Mouse (Mus musculus): ENCODE data around the gene 5730596B20Rik. TPM values are rescaled to one million over a fixed set of nuclear protein-coding genes. Genes with fewer than 3 reads are reported as not detected.

The 5730596B20Rik gene
- total RNA-seq, 2 experiments from 2014 or later: not detected

- DNase-seq (ENCODE audit: low spot score): no peak
Measured at GRCm38 (mm10) chr6:52223939-52224760, 46.9 kb downstream of the 5730596B20Rik start.

GRCm38 (mm10) chr6:52224895-52225611, 47.8 kb downstream of the 5730596B20Rik start:
- no peak for DNase-seq (ENCODE audit: low spot score)

- DNase-seq (ENCODE audit: low spot score): peak; percentile 86
Measured at GRCm38 (mm10) chr6:52225612-52226568, 48.6 kb downstream of the 5730596B20Rik start.

DNA sequence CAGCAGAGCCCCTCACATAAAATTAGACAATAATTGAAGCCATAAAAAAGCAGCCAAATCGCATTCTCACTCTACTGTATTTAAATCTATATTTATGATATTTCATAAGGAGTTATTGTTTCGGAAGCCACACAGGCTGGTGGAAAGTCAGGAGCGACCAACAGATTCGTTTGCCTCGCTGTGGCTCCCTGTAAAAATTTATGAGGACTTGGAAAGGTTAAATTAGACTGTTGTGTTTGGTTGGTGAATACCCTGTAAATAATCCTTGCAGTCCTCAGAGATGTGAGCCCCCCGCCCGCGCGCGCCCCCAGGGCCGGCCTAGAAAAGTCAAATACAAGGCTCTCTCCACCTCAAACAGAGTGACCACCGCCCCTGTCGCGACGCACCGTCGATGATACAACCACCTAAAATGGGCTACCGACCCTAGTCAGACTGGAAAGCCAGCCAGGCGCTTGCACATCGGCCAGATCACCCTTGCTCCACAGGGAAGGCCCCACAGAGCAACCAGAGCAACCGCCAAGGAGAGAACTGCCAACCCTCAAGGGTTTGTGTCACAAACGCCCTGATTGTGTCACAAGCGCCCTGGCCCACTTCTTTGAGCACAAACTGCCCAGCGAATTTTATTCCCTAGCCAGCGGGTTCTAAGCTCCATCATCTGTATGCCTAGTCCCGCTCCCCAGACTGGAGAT, 49.4 kb downstream of the 5730596B20Rik start:
- no peak for DNase-seq (ENCODE audit: low spot score)

DNA sequence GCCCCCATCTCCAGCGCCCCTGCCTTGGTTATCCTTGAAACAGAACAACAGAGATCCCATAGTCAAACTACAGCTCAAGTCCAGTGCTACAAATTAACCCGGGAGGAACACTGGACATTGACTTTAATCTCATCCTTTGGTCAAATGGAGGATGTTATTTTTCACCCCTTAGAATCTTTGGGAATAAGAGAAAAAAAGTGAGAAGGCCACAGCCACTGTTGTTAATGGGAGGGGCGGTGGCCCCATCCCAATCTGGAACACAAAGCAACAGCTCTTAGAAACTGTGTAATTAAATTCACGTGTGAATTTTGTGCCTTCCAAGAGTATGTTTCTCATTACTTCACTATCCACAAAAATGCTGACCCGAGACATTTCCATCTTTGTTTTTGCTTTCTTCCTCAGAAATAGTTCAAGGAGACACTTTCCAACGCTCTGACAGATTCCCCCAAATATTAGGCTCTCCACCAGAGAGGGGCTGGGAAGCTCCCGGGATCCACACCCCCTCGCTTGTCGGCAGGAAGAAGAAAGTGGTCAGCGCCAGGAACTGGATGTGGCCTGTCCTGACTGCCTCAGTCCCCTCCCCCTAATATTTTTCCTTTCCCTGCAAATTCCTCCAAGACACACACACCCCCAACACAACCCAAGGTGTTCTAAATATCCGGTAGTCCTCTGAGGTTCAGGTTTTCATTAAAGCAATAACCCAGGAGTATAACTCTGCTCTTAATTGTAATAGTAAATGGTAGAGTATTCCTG, 50.3 kb downstream of the 5730596B20Rik start:
- DNase-seq (ENCODE audit: low spot score): no peak

- no peak for DNase-seq (ENCODE audit: low spot score)
Measured at GRCm38 (mm10) chr6:52228475-52229465, 51.5 kb downstream of the 5730596B20Rik start.

DNA sequence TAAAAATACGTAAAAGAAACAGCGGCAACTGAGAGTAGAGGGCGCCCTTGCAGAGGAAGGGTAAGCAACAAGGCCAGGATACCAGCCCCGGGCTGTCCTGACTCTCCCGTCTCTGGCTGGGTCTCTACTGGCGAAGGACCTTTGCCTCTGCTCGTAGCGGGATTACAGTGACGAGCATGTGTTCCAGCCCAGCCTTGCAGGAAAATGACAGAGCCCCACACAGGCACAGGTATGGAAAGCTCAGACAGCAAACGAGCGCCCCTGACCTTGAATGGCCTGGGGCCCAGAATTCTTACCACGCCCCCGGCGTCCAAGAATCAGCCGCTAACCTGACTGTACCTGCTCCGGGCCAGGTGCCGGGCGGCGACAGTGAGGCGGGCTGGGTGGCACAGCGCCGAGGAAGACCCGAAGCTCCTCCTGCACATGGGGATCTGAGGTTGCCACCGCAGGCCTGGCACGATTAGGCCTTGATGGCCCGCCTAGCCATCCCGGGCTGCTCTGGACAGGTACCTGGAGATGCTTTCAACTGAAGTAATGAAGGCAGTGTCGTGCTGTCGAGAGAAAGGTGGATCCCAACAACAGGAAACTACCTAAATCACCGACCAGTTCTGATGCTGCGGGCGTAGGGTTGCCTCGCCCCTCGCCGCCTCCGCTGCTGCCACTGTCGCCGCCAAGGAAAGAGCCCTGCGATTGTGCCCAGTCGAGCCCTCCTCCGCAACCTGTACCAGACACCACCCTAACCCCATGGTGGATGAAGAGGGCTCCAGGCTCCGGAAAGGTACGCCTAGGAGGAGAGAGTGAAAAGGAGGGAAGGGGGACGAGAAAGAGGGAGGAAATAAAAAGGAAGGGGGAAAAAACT, 52.5 kb downstream of the 5730596B20Rik start:
- DNase-seq (ENCODE audit: low spot score): no peak

Small RNAs within 50 kb of the gene (microRNA-seq; reads per million reads assigned to microRNA genes)
- 7,538 reads per million, percentile 93 among the genes with 10 or more reads in this experiment for gene Mir196b

Other genes with a start within 250 kb of the 5730596B20Rik start
- 1 to 10 TPM; 3.9 to 4.3 TPM for gene Skap2, start 164.9 kb upstream of the 5730596B20Rik start, total RNA-seq (2021)
- gene Hoxa1, start 19.2 kb upstream of the 5730596B20Rik start, total RNA-seq (2021): under 1 TPM in 1 of 2 experiments, not detected in 1; 0.19 TPM
- gene Hoxa2, start 12.7 kb upstream of the 5730596B20Rik start, total RNA-seq (2021): under 1 TPM; 0.21 to 0.27 TPM
- gene Hoxa4, start 14.3 kb downstream of the 5730596B20Rik start, total RNA-seq (2021): 1 to 10 TPM; 2.7 to 2.9 TPM
- 1 to 10 TPM; 2.0 to 2.1 TPM for gene Hoxa5, start 27.1 kb downstream of the 5730596B20Rik start, total RNA-seq (2021)
- gene Hoxa6, start 31.2 kb downstream of the 5730596B20Rik start, total RNA-seq (2021): 1 to 10 TPM; 2.0 to 2.1 TPM
- gene Hoxa3, start 35.8 kb downstream of the 5730596B20Rik start, total RNA-seq (2021): 1 to 10 TPM; 1.6 to 3.0 TPM
- under 1 TPM in 1 of 2 experiments, not detected in 1; 0.39 TPM for gene Gm28308, start 35.8 kb downstream of the 5730596B20Rik start, total RNA-seq (2021)
- 1 to 10 TPM; 4.7 to 5.0 TPM for gene Hoxa7, start 44.4 kb downstream of the 5730596B20Rik start, total RNA-seq (2021)
- 1 to 10 TPM; 7.2 to 7.4 TPM for gene Hoxa9, start 53.6 kb downstream of the 5730596B20Rik start, total RNA-seq (2021)
- gene Hoxa10, start 63.4 kb downstream of the 5730596B20Rik start, total RNA-seq (2021): 10 to 100 TPM; 13.7 to 15.0 TPM
- 1 to 10 TPM; 2.1 to 2.9 TPM for gene Hoxa11, start 68.3 kb downstream of the 5730596B20Rik start, total RNA-seq (2021)
- 1 to 10 TPM; 3.7 to 6.0 TPM for gene Hoxa13, start 83.4 kb downstream of the 5730596B20Rik start, total RNA-seq (2021)
- gene Evx1, start 136.0 kb downstream of the 5730596B20Rik start, total RNA-seq (2021): not detected